ENCODE assay signal across 8 mouse cellular contexts in the genomic region with DNA sequence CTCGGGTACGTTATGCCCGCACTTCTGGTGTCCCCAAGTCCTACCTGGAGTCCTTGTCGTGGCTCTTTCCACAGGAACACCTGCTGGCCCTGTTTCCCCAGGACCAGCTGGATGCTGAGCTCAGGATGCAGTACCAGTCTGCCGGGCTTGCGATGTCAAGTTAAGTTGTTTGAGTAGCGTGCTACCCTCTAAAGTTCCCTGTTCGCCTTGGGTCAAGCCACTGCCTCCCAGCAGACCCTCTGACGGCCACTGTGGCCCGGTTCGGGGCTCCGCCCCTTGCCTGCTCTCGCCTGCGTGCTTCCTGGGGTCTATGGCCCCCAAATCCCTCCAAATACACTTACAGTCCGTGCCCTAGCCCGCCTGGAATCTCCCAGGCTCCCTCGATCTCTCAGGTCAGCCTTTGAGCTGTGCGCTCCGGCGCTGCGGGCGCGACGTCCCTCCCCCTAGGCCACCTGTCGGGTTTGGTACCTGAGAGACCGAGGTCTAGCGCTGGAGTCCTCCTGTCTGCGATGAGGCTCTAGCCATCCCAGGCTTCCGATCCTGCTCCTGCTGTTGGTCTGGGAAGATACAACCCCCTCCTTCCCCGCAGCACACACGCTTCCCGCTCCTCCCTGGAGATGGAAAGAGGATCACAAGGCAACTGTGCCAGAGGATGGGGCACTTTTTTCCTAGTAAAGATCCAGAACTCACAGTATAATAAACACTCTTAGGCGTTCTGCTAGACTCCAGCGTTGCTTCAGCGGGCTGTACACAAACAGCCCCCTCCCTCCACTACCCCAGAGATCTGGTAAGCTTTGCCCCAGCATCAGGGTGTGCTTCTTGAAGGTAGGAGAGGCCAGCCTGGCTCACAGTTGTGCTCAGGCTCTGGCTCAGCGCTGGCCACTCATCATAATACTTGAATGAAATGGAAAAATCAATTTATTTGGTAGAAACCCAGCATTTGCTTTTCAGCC. TPM values are rescaled to one million over a fixed set of nuclear protein-coding genes. Genes with fewer than 3 reads are reported as not detected.
DNase-seq lines count a peak whose midpoint lies in the region; ATAC-seq lines count a peak whose summit lies in the region.
"Had no signal": no experiment of that assay in that cellular context is flagged by ENCODE, and none has a peak within 500 bp of the region (broad histone marks: within the 10 kb centered on the region; RNA-seq: fewer than 3 reads in every experiment).

Gene Casr, minus strand, starts transcription at position 756 of the 953 bp plus-strand sequence.

- H3K9me3 ChIP-seq in lung, embryonic 15.5 days: no peaks in the 10 kb centered on the region
- no peaks in the 10 kb centered on the region for H3K9me3 ChIP-seq in forebrain, embryonic 15.5 days
- H3K9me3 ChIP-seq in liver, embryonic 12.5 days (replicated peaks): no peaks in the 10 kb centered on the region

- no peaks in the 10 kb centered on the region for H3K36me3 ChIP-seq in lung, embryonic 15.5 days
- H3K36me3 ChIP-seq in forebrain, embryonic 15.5 days: no peaks in the 10 kb centered on the region
- H3K36me3 ChIP-seq in liver, embryonic 12.5 days: no peaks in the 10 kb centered on the region

- no peak for ATAC-seq in lung, embryonic 15.5 days (ENCODE audit: borderline replicate concordance, extremely low read depth, low FRiP score, low TSS enrichment)
- ATAC-seq in forebrain, embryonic 15.5 days (replicated peaks): 0 out of 2 replicates have a peak, but pooled peaks have one; percentile 23
- no peak for ATAC-seq in liver, embryonic 12.5 days

- H3K4me1 ChIP-seq in lung, embryonic 15.5 days: no peaks in the 10 kb centered on the region
- H3K4me1 ChIP-seq in forebrain, embryonic 15.5 days: peaks cover 13% of the 10 kb centered on the region
- H3K4me1 ChIP-seq in liver, embryonic 12.5 days: no peaks in the 10 kb centered on the region

- H3K27me3 ChIP-seq in lung, embryonic 15.5 days: peaks cover 19% of the 10 kb centered on the region
- no peaks in the 10 kb centered on the region for H3K27me3 ChIP-seq in forebrain, embryonic 15.5 days
- peaks cover 35% of the 10 kb centered on the region for H3K27me3 ChIP-seq in liver, embryonic 12.5 days (replicated peaks)

- H3K9ac ChIP-seq in lung, embryonic 15.5 days: no peak within 1 kb of the TSS
- peak within 1 kb of the TSS; percentile 35 for H3K9ac ChIP-seq in forebrain, embryonic 15.5 days (replicated peaks)
- no peak within 1 kb of the TSS for H3K9ac ChIP-seq in liver, embryonic 12.5 days

- WGBS in lung, embryonic 15.5 days: 2% methylated on average over 36 of the region's 36 CpGs
- whole genome bisulfite sequencing in forebrain, embryonic 15.5 days: 2% methylated on average over 36 of the region's 36 CpGs
- WGBS in liver, embryonic 12.5 days (ENCODE audit: insufficient replicate concordance): 6% methylated on average over 36 of the region's 36 CpGs

- H3K27ac ChIP-seq in lung, embryonic 15.5 days: no peak within 1 kb of the TSS
- H3K27ac ChIP-seq in forebrain, embryonic 15.5 days (replicated peaks): no peak within 1 kb of the TSS
- no peak within 1 kb of the TSS for H3K27ac ChIP-seq in liver, embryonic 12.5 days

- peak within 1 kb of the TSS; percentile 13 for H3K4me3 ChIP-seq in lung, embryonic 15.5 days
- H3K4me3 ChIP-seq in forebrain, embryonic 15.5 days: peak within 1 kb of the TSS; percentile 44
- peak within 1 kb of the TSS; percentile 21 for H3K4me3 ChIP-seq in liver, embryonic 12.5 days

- no peak for DNase-seq in lung, postnatal 14 days
- DNase-seq in adrenal gland, postnatal 14 days: no peak
- DNase-seq in urinary bladder, postnatal 25 days (ENCODE audit: low spot score): no peak
- DNase-seq in layer of hippocampus, postnatal 36 days: no peak

- peak within 1 kb of the TSS; percentile 44 for H3K4me2 ChIP-seq in lung, embryonic 15.5 days
- H3K4me2 ChIP-seq in forebrain, embryonic 15.5 days (replicated peaks): peak within 1 kb of the TSS; percentile 89
- H3K4me2 ChIP-seq in liver, embryonic 12.5 days: peak within 1 kb of the TSS; percentile 47

RNA-seq across cellular contexts. Expression of gene Casr, which starts in this region (rescaled TPM):
- 0.04 TPM in 1 of 2 replicates, not detected in the other for polyA plus RNA-seq in lung, embryonic 15.5 days (2015; fragmentation: Nextera tagmentation; extraction: Ambion mirVana)
- 0.04 and 0.08 TPM in 2 replicates for polyA plus RNA-seq in forebrain, embryonic 15.5 days (2015; fragmentation: Nextera tagmentation; extraction: Ambion mirVana)
- polyA plus RNA-seq in liver, embryonic 12.5 days (2016; fragmentation: Nextera tagmentation; extraction: Ambion mirVana): not detected in 2 replicates
- total RNA-seq in adrenal gland, postnatal 14 days (2021): 0.11 TPM in 1 of 2 replicates, not detected in the other
- 1 to 10 TPM; 1.3 to 2.0 TPM for total RNA-seq in layer of hippocampus, postnatal 36 days (2021)
- total RNA-seq: hematopoietic stem cell, adult 5-6 weeks had no signal

Comparison
In these comparisons a context has a peak if more than half of its experiments do, and no peak if none do; other contexts are left out.
1. Peak in ATAC-seq, H3K4me3 ChIP-seq, H3K9ac ChIP-seq and H3K4me2 ChIP-seq in forebrain, embryonic 15.5 days; RNA of the gene not detected or under 1 TPM.